Mouse (Mus musculus) liver, embryonic 11.5 days (tissue): ENCODE results near the gene Mettl1. TPM values are rescaled to one million over a fixed set of nuclear protein-coding genes. Genes with fewer than 3 reads are reported as not detected.

Experiments
- ATAC-seq: fragments of 200-750 bp; cut with Nextera tagmentation; replicated peaks from 2 replicates; pipeline ENCODE4 v1.8.0; 2017; ENCODE audit warnings: moderate number of reproducible peaks, mild to moderate bottlenecking, moderate TSS enrichment, moderate library complexity; ENCODE audit not compliant: low FRiP score
- DNase-seq: peaks from one replicate; pipeline ENCODE4 v3.0.0-alpha.2; 2017; ENCODE audit warnings: low spot score
- H3K27ac ChIP-seq: fragments of 300-500 bp; sonication (generic); 2 replicates; pipeline ENCODE4 v1.5.1; 2014; ENCODE audit warnings: mild to moderate bottlenecking, low read depth, low read length, control low read depth
- H3K27me3 ChIP-seq: fragments of 300-500 bp; sonication (generic); replicated peaks from 2 replicates; pipeline ENCODE4 v1.6.1; 2014; ENCODE audit warnings: low read length, mixed read lengths; ENCODE audit not compliant: control insufficient read depth, insufficient read depth
- H3K36me3 ChIP-seq: fragments of 300-500 bp; sonication (generic); 2 replicates; pipeline ENCODE4 v1.6.1; 2014; ENCODE audit warnings: mild to moderate bottlenecking, low read length, moderate library complexity, mixed read lengths; ENCODE audit not compliant: control insufficient read depth, insufficient read depth
- H3K4me1 ChIP-seq: fragments of 300-500 bp; sonication (generic); replicated peaks from 2 replicates; pipeline ENCODE4 v1.6.1; 2014; ENCODE audit warnings: low read length, mixed read lengths; ENCODE audit not compliant: control insufficient read depth, insufficient read depth
- H3K4me2 ChIP-seq: fragments of 300-500 bp; sonication (generic); 2 replicates; pipeline ENCODE4 v1.6.1; 2014; ENCODE audit warnings: mild to moderate bottlenecking, control low read depth, moderate library complexity
- H3K4me3 ChIP-seq: fragments of 300-500 bp; sonication (generic); 2 replicates; pipeline ENCODE4 v1.5.1; 2014; ENCODE audit warnings: low read depth, low read length, control low read depth
- H3K9ac ChIP-seq: fragments of 300-500 bp; sonication (generic); 2 replicates; pipeline ENCODE4 v1.6.1; 2014; ENCODE audit warnings: low read depth, low read length, control low read depth
- H3K9me3 ChIP-seq: fragments of 300-500 bp; sonication (generic); 2 replicates; pipeline ENCODE4 v1.6.1; 2016; ENCODE audit warnings: low read length, inconsistent platforms, mixed read lengths; ENCODE audit not compliant: control insufficient read depth
- WGBS: fragments of 180-500 bp; shearing (Covaris S2); extraction: QIAGEN DNeasy Blood & Tissue Kit; methylation state at CpG from one replicate; pipeline ENCODE4 v1.1.7; 2014; 5-methylcytosine and 5-hydroxymethylcytosine counted together
- polyA plus RNA-seq: library from polyadenylated mRNA; unstranded; fragments of >200 nt; fragmentation: Nextera tagmentation; extraction: Ambion mirVana; gene quantifications from 2 replicates; pipeline ENCODE4 v1.2.1, GENCODE M21; 2014

Mettl1 gene
- polyA plus RNA-seq, 1 experiment from 2014 or later: 58.1 TPM

GRCm38 (mm10) chr10:127075651-127076050, 34.4 kb downstream of the Mettl1 start:
- H3K9me3 ChIP-seq: no peaks in the 10 kb centered on the region
- peaks cover 23% of the 10 kb centered on the region for H3K4me1 ChIP-seq
- H3K27me3 ChIP-seq: peaks cover 37% of the 10 kb centered on the region
- H3K4me3 ChIP-seq: peak overlapping the region; percentile 38
- H3K36me3 ChIP-seq: no peaks in the 10 kb centered on the region
- H3K9ac ChIP-seq: peak overlapping the region; percentile 53; the same call in 1 of the 2 replicates
- ATAC-seq (no peak), DNase-seq (no peak)
- H3K4me2 ChIP-seq: peak overlapping the region; percentile 56
- no peak overlapping the region for H3K27ac ChIP-seq
- 42% methylated on average over 8 of the region's 8 CpGs for WGBS

- H3K36me3 ChIP-seq: no peaks in the 10 kb centered on the region
- peak overlapping the region; percentile 56 for H3K4me2 ChIP-seq
- H3K9me3 ChIP-seq: no peaks in the 10 kb centered on the region
- H3K4me1 ChIP-seq: peaks cover 25% of the 10 kb centered on the region
- peak overlapping the region; percentile 15; the same call in 1 of the 2 replicates for H3K4me3 ChIP-seq
- H3K27ac ChIP-seq: no peak overlapping the region
- H3K9ac ChIP-seq: no peak overlapping the region
- DNase-seq: no peak
- WGBS: 42% methylated on average over 4 of the region's 4 CpGs
- ATAC-seq: no peak
- peaks cover 42% of the 10 kb centered on the region for H3K27me3 ChIP-seq
These were observed 34.9 kb downstream of the Mettl1 start for GRCm38 (mm10) chr10:127076082-127076481.

GRCm38 (mm10) chr10:127077515-127077914, 36.3 kb downstream of the Mettl1 start:
- Histone ChIP-seq H3K36me3 (no peaks in the 10 kb centered on the region), H3K4me3 (peak overlapping the region; percentile 56; the same call in 1 of the 2 replicates), H3K4me2 (no peak overlapping the region), H3K27me3 (peaks cover 56% of the 10 kb centered on the region), H3K4me1 (peaks cover 29% of the 10 kb centered on the region), H3K9me3 (no peaks in the 10 kb centered on the region), H3K27ac (no peak overlapping the region), H3K9ac (no peak overlapping the region)
- no peak for ATAC-seq
- 28% methylated on average over 10 of the region's 10 CpGs for WGBS
- DNase-seq: no peak

GRCm38 (mm10) chr10:127078001-127078676, 36.9 kb downstream of the Mettl1 start:
- H3K36me3 ChIP-seq: no peaks in the 10 kb centered on the region
- DNase-seq: no peak
- H3K9me3 ChIP-seq: no peaks in the 10 kb centered on the region
- H3K9ac ChIP-seq: no peak overlapping the region
- peak overlapping the region; percentile 56 for H3K4me3 ChIP-seq
- H3K27me3 ChIP-seq: peaks cover 60% of the 10 kb centered on the region
- WGBS: 29% methylated on average over 12 of the region's 12 CpGs
- peaks cover 29% of the 10 kb centered on the region for H3K4me1 ChIP-seq
- H3K27ac ChIP-seq: no peak overlapping the region
- ATAC-seq: no peak
- peak overlapping the region; percentile 77 for H3K4me2 ChIP-seq

- H3K27ac ChIP-seq: no peak overlapping the region
- ATAC-seq (no peak), DNase-seq (no peak)
- H3K4me3 ChIP-seq: peak overlapping the region; percentile 56
- WGBS: 3% methylated on average over 24 of the region's 49 CpGs
- no peaks in the 10 kb centered on the region for H3K36me3 ChIP-seq
- H3K4me2 ChIP-seq: peak overlapping the region; percentile 77
- H3K27me3 ChIP-seq: peaks cover 66% of the 10 kb centered on the region
- H3K9ac ChIP-seq: peak overlapping the region; percentile 2; the same call in 1 of the 2 replicates
- no peaks in the 10 kb centered on the region for H3K9me3 ChIP-seq
- peaks cover 29% of the 10 kb centered on the region for H3K4me1 ChIP-seq
These were observed 37.7 kb downstream of the Mettl1 start for GRCm38 (mm10) chr10:127078677-127079575.

- H3K27ac ChIP-seq: no peak overlapping the region
- 9% methylated on average over 70 of the region's 70 CpGs for WGBS
- peak overlapping the region; percentile 27; the same call in 1 of the 2 replicates for H3K9ac ChIP-seq
- no peaks in the 10 kb centered on the region for H3K36me3 ChIP-seq
- peak overlapping the region; percentile 56 for H3K4me3 ChIP-seq
- DNase-seq (no peak), ATAC-seq (no peak; the same call in 1 of the 2 replicates)
- no peaks in the 10 kb centered on the region for H3K9me3 ChIP-seq
- H3K4me1 ChIP-seq: peaks cover 29% of the 10 kb centered on the region
- H3K27me3 ChIP-seq: peaks cover 67% of the 10 kb centered on the region
- H3K4me2 ChIP-seq: peak overlapping the region; percentile 77
These were observed 38.6 kb downstream of the Mettl1 start for GRCm38 (mm10) chr10:127079665-127080391.

- Histone ChIP-seq H3K27ac (no peak overlapping the region), H3K36me3 (no peaks in the 10 kb centered on the region), H3K9ac (0 out of 2 replicates have a peak overlapping the region, but pooled peaks have one; percentile 20), H3K27me3 (peaks cover 66% of the 10 kb centered on the region), H3K4me1 (peaks cover 28% of the 10 kb centered on the region), H3K4me3 (peak overlapping the region; percentile 33), H3K9me3 (no peaks in the 10 kb centered on the region), H3K4me2 (peak overlapping the region; percentile 58)
- ATAC-seq (no peak), DNase-seq (no peak)
- 9% methylated on average over 48 of the region's 48 CpGs for WGBS
These were observed 39.9 kb downstream of the Mettl1 start for GRCm38 (mm10) chr10:127080901-127081780.
